In genomic region chr19:6485059-6485630, GRCm38 (mm10) we compare ENCODE assay signal across 16 mouse cellular contexts. TPM values are rescaled to one million over a fixed set of nuclear protein-coding genes. Genes with fewer than 3 reads are reported as not detected.
"Had no signal": no experiment of that assay in that cellular context is flagged by ENCODE, and none has a peak within 500 bp of the region (broad histone marks: within the 10 kb centered on the region; RNA-seq: fewer than 3 reads in every experiment).

No protein-coding gene starts in this region.

- DNase-seq: kidney, postnatal 36 days; liver; liver, embryonic 13.5 days; lung, adult 18-20 months; lung, postnatal 4 days; midbrain, embryonic 14.5 days; thymus, postnatal 4 days had no signal

- H3K9ac ChIP-seq: limb, embryonic 12.5 days; liver, embryonic 13.5 days; neural tube, embryonic 15.5 days had no signal

- H3K4me3 ChIP-seq: limb, embryonic 12.5 days; liver, embryonic 13.5 days; midbrain, embryonic 10.5 days; myocyte; neural tube, embryonic 15.5 days had no signal

- H3K4me1 ChIP-seq: limb, embryonic 12.5 days; liver, embryonic 13.5 days had no signal

- H3K36me3 ChIP-seq: limb, embryonic 12.5 days; liver, embryonic 13.5 days; midbrain, embryonic 10.5 days had no signal

- H3K9me3 ChIP-seq: limb, embryonic 12.5 days; liver, embryonic 13.5 days; midbrain, embryonic 10.5 days; neural tube, embryonic 15.5 days had no signal

- H3K4me2 ChIP-seq: limb, embryonic 12.5 days; liver, embryonic 13.5 days; neural tube, embryonic 15.5 days had no signal

- H3K27me3 ChIP-seq: neural tube, embryonic 15.5 days had no signal

- H3K27ac ChIP-seq: kidney, postnatal 0 days; limb, embryonic 12.5 days; liver, embryonic 13.5 days; midbrain, embryonic 10.5 days; neural tube, embryonic 15.5 days; stomach, postnatal 0 days had no signal

RNA-seq across cellular contexts. Expression of gene Slc22a12, which starts 57.7 kb away (rescaled TPM):
- total RNA-seq: megakaryocyte, adult 5-6 weeks had no signal
- polyA plus RNA-seq: limb, embryonic 12.5 days; liver, embryonic 13.5 days; lung, embryonic 16.5 days; midbrain, embryonic 10.5 days; midbrain, embryonic 14.5 days; myocyte; neural tube, embryonic 11.5 days; stomach, postnatal 0 days had no signal
